Mouse (Mus musculus): ENCODE results near the gene Vdr.
A peak's percentile ranks its signal among the peaks of the same experiment; 100 is the strongest.

Vdr gene

DNA sequence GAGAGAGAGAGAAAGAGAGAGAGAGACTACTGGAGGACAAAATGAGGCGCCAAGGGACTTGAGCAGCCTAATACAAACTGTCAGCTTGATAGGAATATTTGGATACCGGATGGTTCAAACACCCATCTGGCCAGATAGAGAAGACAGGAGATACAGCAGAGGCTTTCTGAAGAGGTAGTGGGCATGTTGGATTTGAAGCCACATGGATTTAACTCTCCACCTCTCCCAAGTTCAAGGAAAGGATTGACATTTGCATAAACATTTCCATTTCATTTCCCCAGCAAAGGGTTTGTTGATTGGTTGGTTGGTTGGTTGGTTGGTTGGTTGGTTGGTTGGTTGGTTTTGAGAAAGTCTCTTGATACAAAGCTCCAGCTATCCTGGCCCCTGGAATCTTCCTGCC is 62.6 kb downstream of the Vdr start:
- no peak for DNase-seq (ENCODE audit: low read depth, low spot score)

DNA sequence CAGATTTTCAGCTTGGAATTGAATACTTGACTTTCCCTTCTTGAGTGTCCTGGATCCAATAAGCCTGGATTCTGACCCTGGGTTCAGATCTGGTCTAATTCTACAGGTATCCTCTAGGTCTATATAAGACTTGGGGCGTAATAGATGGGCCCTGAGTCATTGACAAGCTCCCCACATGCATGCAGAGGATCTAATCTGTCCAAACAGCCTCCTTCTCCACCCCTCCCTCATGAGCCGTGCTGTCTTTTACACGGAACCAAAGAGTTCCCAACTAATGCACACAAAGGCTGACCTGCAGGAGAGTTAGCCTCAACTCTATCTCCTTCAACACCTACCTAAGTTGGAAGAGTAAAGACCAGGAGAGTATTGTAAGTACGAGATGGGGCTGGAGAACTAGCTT is 63.1 kb downstream of the Vdr start:
- no peak for DNase-seq (ENCODE audit: low read depth, low spot score)

- no peak for DNase-seq (ENCODE audit: low read depth, low spot score)
Observed at GRCm38 (mm10) chr15:97846121-97846882, 64.1 kb downstream of the Vdr start.

- DNase-seq (ENCODE audit: low read depth, low spot score) = no peak
Observed at GRCm38 (mm10) chr15:97844037-97845034, 66.1 kb downstream of the Vdr start, which contains the start of gene Hdac7. Hdac7 (minus strand) TSS chr15:97844502.

GRCm38 (mm10) chr15:97843247-97843651 is 67.2 kb downstream of the Vdr start:
- no peak for DNase-seq (ENCODE audit: low read depth, low spot score)

GRCm38 (mm10) chr15:97842058-97842457 is 68.4 kb downstream of the Vdr start:
- no peak for DNase-seq (ENCODE audit: low read depth, low spot score)

DNA sequence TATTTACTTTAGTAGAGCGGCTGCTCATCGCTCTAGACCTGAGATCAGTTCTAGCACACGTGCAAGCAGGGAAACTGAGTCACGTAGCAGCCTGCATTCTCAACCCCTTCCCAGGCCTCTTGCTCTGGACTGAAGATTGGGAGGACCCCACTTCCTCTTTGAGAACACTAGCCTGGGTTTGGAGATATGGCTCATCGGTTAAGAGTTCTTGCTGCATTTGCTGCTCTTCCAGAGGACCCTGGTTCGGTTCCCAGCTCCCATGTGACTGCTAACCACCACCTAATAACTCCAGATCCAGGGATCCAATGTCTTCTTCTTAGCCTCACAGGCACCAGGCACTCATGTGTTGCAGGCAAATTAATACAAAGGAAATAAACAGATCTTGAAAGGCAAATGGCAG is 69.0 kb downstream of the Vdr start:
- no peak for DNase-seq (ENCODE audit: low read depth, low spot score)

DNA sequence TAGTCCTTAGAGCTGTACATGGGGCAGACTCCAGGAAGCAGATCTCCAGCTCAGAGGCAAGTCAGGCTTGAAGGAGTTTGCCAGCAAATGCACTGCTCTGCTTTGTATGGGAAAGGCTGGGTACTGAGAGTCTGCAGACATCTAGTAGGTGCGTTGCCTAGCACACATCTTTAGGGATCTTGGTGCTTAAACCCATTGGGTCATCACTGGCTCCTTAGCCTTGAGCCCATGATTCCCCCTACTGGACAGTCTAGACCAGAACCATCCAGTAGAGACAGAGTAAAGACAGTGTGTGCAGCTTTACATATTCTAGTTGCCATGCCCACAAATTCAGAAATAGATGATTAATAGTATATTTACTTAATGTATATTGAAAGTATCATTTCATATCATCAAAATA is 69.6 kb downstream of the Vdr start:
- no peak for DNase-seq (ENCODE audit: low read depth, low spot score)

DNA sequence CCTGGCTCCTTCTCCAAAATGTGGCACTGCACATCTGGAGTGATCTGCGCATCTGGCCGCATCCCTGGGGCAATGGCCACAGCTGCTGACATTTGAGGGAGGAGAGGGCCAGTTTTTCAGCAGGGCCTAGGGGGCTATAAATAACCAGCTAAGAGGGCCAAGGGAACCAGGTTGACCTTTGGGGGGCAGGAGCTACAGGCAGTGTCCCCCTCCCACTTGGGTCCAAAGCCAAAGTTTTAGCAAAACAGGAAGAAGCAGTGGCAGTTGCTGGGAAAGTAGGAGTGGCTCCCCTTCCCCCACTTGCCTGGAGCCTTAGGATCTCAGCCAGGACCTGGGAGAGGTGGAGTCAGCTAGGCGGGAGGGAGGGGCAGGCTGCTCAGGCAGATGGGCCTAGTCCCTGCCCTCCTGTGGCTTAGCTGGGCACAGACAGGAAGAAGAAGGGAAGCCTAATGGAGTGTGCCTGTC is 70.4 kb downstream of the Vdr start:
- peak; percentile 84 for DNase-seq (ENCODE audit: low read depth, low spot score)

GRCm38 (mm10) chr15:97839473-97839872 is 71.0 kb downstream of the Vdr start:
- no peak for DNase-seq (ENCODE audit: low read depth, low spot score)

- DNase-seq (ENCODE audit: low read depth, low spot score) = no peak
Observed at GRCm38 (mm10) chr15:97839012-97839411, 71.4 kb downstream of the Vdr start.

- no peak for DNase-seq (ENCODE audit: low read depth, low spot score)
Observed at GRCm38 (mm10) chr15:97838395-97838794, 72.0 kb downstream of the Vdr start.

DNA sequence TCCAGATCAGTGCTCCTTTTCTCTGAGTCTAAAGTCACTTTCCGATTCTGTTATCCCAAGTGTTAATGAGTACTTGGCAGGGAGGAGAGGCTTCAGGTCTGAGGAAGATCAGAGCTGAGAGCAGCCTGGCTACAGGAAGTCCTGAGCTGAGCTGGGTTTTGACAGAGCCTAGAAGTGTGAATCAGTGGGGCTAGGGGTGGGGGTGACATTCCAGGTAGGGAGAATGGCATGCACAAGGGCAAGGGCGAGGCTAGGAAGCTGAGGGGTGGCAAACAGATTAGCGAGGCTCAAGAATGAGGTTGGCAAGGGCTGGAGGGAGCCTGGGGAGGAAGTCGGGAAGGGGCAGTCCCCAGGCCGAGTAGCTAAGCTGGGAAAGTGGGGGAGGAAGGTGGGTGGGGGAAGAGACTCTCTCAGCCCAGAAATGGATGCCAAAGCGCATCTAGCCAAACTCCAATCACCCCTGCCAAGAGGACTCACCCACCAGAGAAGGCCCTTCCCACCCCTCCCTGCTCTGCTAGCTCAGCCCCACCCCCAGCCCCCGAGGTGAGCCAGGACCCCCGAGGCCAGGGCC is 72.9 kb downstream of the Vdr start:
- no peak for DNase-seq (ENCODE audit: low read depth, low spot score)

DNA sequence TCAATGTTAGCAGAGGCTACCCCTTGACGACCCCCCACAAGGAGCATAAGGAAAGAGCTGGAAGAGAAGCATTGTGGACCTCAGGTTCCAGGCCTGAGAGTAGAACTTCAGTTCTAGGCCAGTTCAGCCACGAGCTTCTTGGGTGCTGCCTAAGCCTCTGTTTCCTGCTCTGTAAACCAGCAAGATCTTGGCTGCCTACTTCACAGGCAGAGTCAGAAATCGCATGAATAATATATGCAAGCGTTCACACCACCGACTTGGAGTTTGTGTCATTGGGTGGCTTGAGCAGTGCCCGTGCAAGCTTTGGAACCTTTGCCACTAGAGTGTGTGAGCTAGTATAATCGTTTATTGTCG is 73.6 kb downstream of the Vdr start:
- DNase-seq (ENCODE audit: low read depth, low spot score) = no peak

- DNase-seq (ENCODE audit: low read depth, low spot score) = no peak
Observed at GRCm38 (mm10) chr15:97836153-97836893, 74.1 kb downstream of the Vdr start.

- no peak for DNase-seq (ENCODE audit: low read depth, low spot score)
Observed at GRCm38 (mm10) chr15:97832764-97833479, 77.5 kb downstream of the Vdr start.

- no peak for DNase-seq (ENCODE audit: low read depth, low spot score)
Observed at GRCm38 (mm10) chr15:97831987-97832640, 78.3 kb downstream of the Vdr start.

GRCm38 (mm10) chr15:97831242-97831986 is 79.0 kb downstream of the Vdr start:
- peak; percentile 82 for DNase-seq (ENCODE audit: low read depth, low spot score)

DNA sequence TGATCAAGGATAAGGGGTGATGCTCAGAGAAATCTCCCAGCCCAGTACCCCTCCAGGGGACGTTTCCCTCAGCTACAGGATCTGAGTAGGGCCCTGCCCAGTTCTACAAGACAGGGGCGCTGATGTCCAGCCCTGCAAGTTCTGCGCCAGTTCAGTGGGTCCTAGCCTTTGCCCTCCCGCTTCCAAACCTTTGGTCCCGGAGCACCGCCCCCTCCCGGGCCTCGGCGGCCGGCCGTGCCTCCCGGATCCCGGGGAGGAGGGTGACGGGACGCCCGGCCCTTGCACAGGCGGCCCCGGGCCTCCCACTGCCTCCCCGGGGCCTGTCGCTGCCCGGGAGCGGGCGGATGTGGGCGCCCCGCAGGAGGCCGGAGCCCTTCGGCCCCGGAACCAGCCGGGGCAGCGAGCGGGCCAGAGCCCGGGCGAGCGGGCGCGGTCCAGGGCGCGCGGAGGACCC is 79.6 kb downstream of the Vdr start:
- DNase-seq (ENCODE audit: low read depth, low spot score) = no peak
